ENCODE assay signal across 7 mouse cellular contexts in genomic region chr6:54629734-54630133, GRCm38 (mm10). TPM values are rescaled to one million over a fixed set of nuclear protein-coding genes. Genes with fewer than 3 reads are reported as not detected.
DNase-seq lines count a peak whose midpoint lies in the region; ATAC-seq and TF ChIP-seq lines count a peak whose summit lies in the region.

No protein-coding gene starts in this region.

- H3K4me3 ChIP-seq in kidney, embryonic 15.5 days (replicated peaks), result no peak overlapping the region
- H3K4me3 ChIP-seq in ES-E14 (ENCODE audit: insufficient read depth in 1 of 2, low read depth in 1 of 2, low read length in 2 of 2, poor library complexity in 1 of 2, severe bottlenecking in 1 of 2), result no peak overlapping the region
- no peak overlapping the region for H3K4me3 ChIP-seq in kidney, postnatal 0 days (replicated peaks; ENCODE audit: low read depth, low read length)
- no peak overlapping the region for H3K4me3 ChIP-seq in small intestine, adult 2 months (ENCODE audit: low read depth, low read length)

- no peak overlapping the region for H3K4me2 ChIP-seq in kidney, embryonic 15.5 days
- no peak overlapping the region for H3K4me2 ChIP-seq in kidney, postnatal 0 days (ENCODE audit: low read length)

- no peak overlapping the region for H3K27ac ChIP-seq in kidney, embryonic 15.5 days
- H3K27ac ChIP-seq in ES-E14 (ENCODE audit: insufficient read depth, low read depth, low read length, poor library complexity, severe bottlenecking), result no peak overlapping the region
- no peak overlapping the region for H3K27ac ChIP-seq in kidney, postnatal 0 days
- no peak overlapping the region for H3K27ac ChIP-seq in small intestine, adult 2 months (ENCODE audit: insufficient read depth, low read depth, low read length)

- peak; percentile 44 for DNase-seq in kidney, adult 18-20 months
- peak; percentile 17 for DNase-seq in ES-E14 (ENCODE audit: low read depth, low spot score)
- peak; percentile 46 to 59 for DNase-seq in adrenal gland, postnatal 36 days
- peak; percentile 63 for DNase-seq in kidney, postnatal 0 days (ENCODE audit: low spot score)
- DNase-seq in spleen, adult 12 weeks (ENCODE audit: low spot score), result no peak

- no peak overlapping the region for H3K9ac ChIP-seq in kidney, embryonic 15.5 days
- no peak overlapping the region for H3K9ac ChIP-seq in ES-E14 (ENCODE audit: insufficient read depth, low read depth, low read length, poor library complexity, severe bottlenecking)
- no peak overlapping the region for H3K9ac ChIP-seq in kidney, postnatal 0 days (ENCODE audit: low read depth, low read length)

- 32% methylated on average over 7 of the region's 7 CpGs for WGBS in kidney, embryonic 15.5 days
- 34% methylated on average over 7 of the region's 7 CpGs for WGBS in kidney, postnatal 0 days
- WGBS in small intestine, adult 2 months, result 41% methylated on average over 7 of the region's 7 CpGs

- H3K27me3 ChIP-seq in kidney, embryonic 15.5 days, result no peaks in the 10 kb centered on the region
- no peaks in the 10 kb centered on the region for H3K27me3 ChIP-seq in kidney, postnatal 0 days (ENCODE audit: insufficient read depth, low read length)
- H3K27me3 ChIP-seq in small intestine, adult 2 months (ENCODE audit: control insufficient read depth, insufficient read depth, low read length), result no peaks in the 10 kb centered on the region

- peak; percentile 70 for TF ChIP-seq CTCF in kidney, postnatal 0 days (IDR thresholded peaks at IDR 0.05; ENCODE audit: low read depth)
- TF ChIP-seq CTCF in small intestine, adult 2 months (IDR thresholded peaks at IDR 0.05; ENCODE audit: extremely low read depth, insufficient read length, insufficient replicate concordance, low read depth, low read length), result peak; percentile 55; the same call in 1 of the 2 replicates

- no peak for ATAC-seq in kidney, embryonic 15.5 days (replicated peaks; ENCODE audit: low FRiP score)
- 0 out of 2 replicates have a peak, but pooled peaks have one; percentile 21 for ATAC-seq in kidney, postnatal 0 days (replicated peaks; ENCODE audit: low FRiP score, low read depth)

- in situ Hi-C loops in ES-E14 (cut with MboI; ENCODE audit: low sequenced_read_pairs in 2 of 2, unreplicated experiment in 2 of 2), result no loop called here

- H3K4me1 ChIP-seq in kidney, embryonic 15.5 days, result no peaks in the 10 kb centered on the region
- H3K4me1 ChIP-seq in ES-E14 (ENCODE audit: control insufficient read depth in 2 of 2, insufficient read depth in 2 of 2, low read length in 2 of 2, poor library complexity in 1 of 2), result no peaks in the 10 kb centered on the region
- H3K4me1 ChIP-seq in kidney, postnatal 0 days (replicated peaks; ENCODE audit: insufficient read depth, low read length), result no peaks in the 10 kb centered on the region
- H3K4me1 ChIP-seq in small intestine, adult 2 months (ENCODE audit: control insufficient read depth, insufficient read depth, insufficient read length, low read length), result no peaks in the 10 kb centered on the region

- peaks cover 50% of the 10 kb centered on the region for H3K36me3 ChIP-seq in kidney, embryonic 15.5 days
- H3K36me3 ChIP-seq in ES-E14 (ENCODE audit: control insufficient read depth, insufficient read depth, low read length, poor library complexity, severe bottlenecking), result no peaks in the 10 kb centered on the region
- H3K36me3 ChIP-seq in kidney, postnatal 0 days (ENCODE audit: insufficient read depth, low read length), result peaks cover 17% of the 10 kb centered on the region; the same call in 1 of the 2 replicates
- H3K36me3 ChIP-seq in small intestine, adult 2 months (ENCODE audit: control insufficient read depth, insufficient read depth, low read length), result peaks cover 39% of the 10 kb centered on the region

- H3K9me3 ChIP-seq in kidney, embryonic 15.5 days (replicated peaks), result no peaks in the 10 kb centered on the region
- H3K9me3 ChIP-seq in ES-E14 (ENCODE audit: control insufficient read depth, insufficient read depth, low read depth, low read length), result no peaks in the 10 kb centered on the region
- H3K9me3 ChIP-seq in kidney, postnatal 0 days (replicated peaks; ENCODE audit: low read length), result no peaks in the 10 kb centered on the region

- no peak for TF ChIP-seq POLR2A in small intestine, adult 2 months (IDR thresholded peaks at IDR 0.05; ENCODE audit: low read depth, low read length)

TF ChIP-seq in ES-E14, 5 proteins besides CTCF, POLR2A, EP300 and RAD21:
- TF ChIP-seq MAFK (IDR thresholded peaks at IDR 0.05; ENCODE audit: insufficient read depth, low read depth, low read length), result no peak
- 0 out of 2 replicates have a peak, but pooled peaks have one; percentile 1 for TF ChIP-seq ZC3H11A (IDR thresholded peaks at IDR 0.05; ENCODE audit: borderline replicate concordance, low read depth, low read length)
- TF ChIP-seq HCFC1 (IDR thresholded peaks at IDR 0.05; ENCODE audit: borderline replicate concordance, insufficient read depth, low read length), result no peak
- TF ChIP-seq CHD2 (IDR thresholded peaks at IDR 0.05; ENCODE audit: low read depth, low read length), result no peak

RNA-seq across cellular contexts. Expression of gene Fkbp14, which starts 32.6 kb away (rescaled TPM):
- 28.5 and 29.1 TPM in 2 replicates for polyA plus RNA-seq in kidney, embryonic 15.5 days (2015; fragmentation: Nextera tagmentation; extraction: Ambion mirVana)
- 7.5 and 7.6 TPM in 2 replicates for total RNA-seq in ES-E14 (2012; rRNA removed)
- 10 to 100 TPM; 18.4 to 24.0 TPM for total RNA-seq in adrenal gland, postnatal 36 days (2021)
- 19.8 and 20.8 TPM in 2 replicates for polyA plus RNA-seq in kidney, postnatal 0 days (2015; fragmentation: Nextera tagmentation; extraction: Ambion mirVana)
- polyA plus RNA-seq in small intestine, adult 2 months (2012; rRNA removed), result 0.27 and 0.30 TPM in 2 replicates

RNA-seq across cellular contexts. Expression of gene Plekha8, which starts 34.8 kb away (rescaled TPM):
- polyA plus RNA-seq in kidney, embryonic 15.5 days (2015; fragmentation: Nextera tagmentation; extraction: Ambion mirVana), result 8.9 and 9.8 TPM in 2 replicates
- 19.1 and 19.4 TPM in 2 replicates for total RNA-seq in ES-E14 (2012; rRNA removed)
- 10 to 100 TPM; 18.6 to 23.6 TPM for total RNA-seq in adrenal gland, postnatal 36 days (2021)
- polyA plus RNA-seq in kidney, postnatal 0 days (2015; fragmentation: Nextera tagmentation; extraction: Ambion mirVana), result 9.5 and 9.8 TPM in 2 replicates
- 3.5 and 5.1 TPM in 2 replicates for polyA plus RNA-seq in small intestine, adult 2 months (2012; rRNA removed)

RNA-seq across cellular contexts. Expression of gene Mturn, which starts 51.7 kb away (rescaled TPM):
- polyA plus RNA-seq in kidney, embryonic 15.5 days (2015; fragmentation: Nextera tagmentation; extraction: Ambion mirVana), result 6.0 and 6.9 TPM in 2 replicates
- 4.2 and 6.4 TPM in 2 replicates for total RNA-seq in ES-E14 (2012; rRNA removed)
- total RNA-seq in adrenal gland, postnatal 36 days (2021), result 10 to 100 TPM; 12.3 to 19.2 TPM
- polyA plus RNA-seq in kidney, postnatal 0 days (2015; fragmentation: Nextera tagmentation; extraction: Ambion mirVana), result 8.2 and 8.5 TPM in 2 replicates
- 2.8 and 3.8 TPM in 2 replicates for polyA plus RNA-seq in small intestine, adult 2 months (2012; rRNA removed)

Comparison
In these comparisons a context has a peak if more than half of its experiments do, and no peak if none do; other contexts are left out.
1. RNA of gene Fkbp14, which starts 32.6 kb away (polyA plus RNA-seq): 28.5 to 29.1 TPM in kidney, embryonic 15.5 days and 19.8 to 20.8 TPM in kidney, postnatal 0 days; 0.27 to 0.30 TPM in small intestine, adult 2 months; every median in the first group is over 10 times any median in the second.